Mouse (Mus musculus) heart, embryonic 11.5 days (tissue): ENCODE data around the gene Arl15. TPM values are rescaled to one million over a fixed set of nuclear protein-coding genes. Genes with fewer than 3 reads are reported as not detected.

Experiments
- ATAC-seq: fragments of 200-750 bp; cut with Nextera tagmentation; replicated peaks from 2 replicates; pipeline ENCODE4 v1.8.0; 2017; ENCODE audit warnings: moderate library complexity; ENCODE audit not compliant: insufficient number of reproducible peaks, low FRiP score, low TSS enrichment
- H3K27ac ChIP-seq: fragments of 300-500 bp; sonication (generic); 2 replicates; pipeline ENCODE4 v1.5.1; 2014; ENCODE audit warnings: mild to moderate bottlenecking, low read depth, low read length
- H3K27me3 ChIP-seq: fragments of 300-500 bp; sonication (generic); 2 replicates; pipeline ENCODE4 v1.6.1; 2014; ENCODE audit warnings: mild to moderate bottlenecking, low read length, mixed read lengths; ENCODE audit not compliant: control insufficient read depth, insufficient read depth
- H3K36me3 ChIP-seq: fragments of 300-500 bp; sonication (generic); 2 replicates; pipeline ENCODE4 v1.6.1; 2014; ENCODE audit warnings: mild to moderate bottlenecking, low read length, moderate library complexity, mixed read lengths; ENCODE audit not compliant: control insufficient read depth, insufficient read depth
- H3K4me1 ChIP-seq: fragments of 300-500 bp; sonication (generic); 2 replicates; pipeline ENCODE4 v1.6.1; 2014; ENCODE audit warnings: low read length; ENCODE audit not compliant: control insufficient read depth, insufficient read depth
- H3K4me2 ChIP-seq: fragments of 300-500 bp; sonication (generic); 2 replicates; pipeline ENCODE4 v1.6.1; 2014; ENCODE audit warnings: mild to moderate bottlenecking, moderate library complexity
- H3K4me3 ChIP-seq: fragments of 300-500 bp; sonication (generic); 2 replicates; pipeline ENCODE4 v1.5.1; 2014; ENCODE audit warnings: low read depth, low read length
- H3K9ac ChIP-seq: fragments of 300-500 bp; sonication (generic); 2 replicates; pipeline ENCODE4 v1.6.1; 2014; ENCODE audit warnings: mild to moderate bottlenecking, low read depth, low read length, moderate library complexity
- H3K9me3 ChIP-seq: fragments of 300-500 bp; sonication (generic); replicated peaks from 2 replicates; pipeline ENCODE4 v1.6.1; 2016; ENCODE audit warnings: low read length; ENCODE audit not compliant: control insufficient read depth
- WGBS: fragments of 180-500 bp; shearing (Covaris S2); extraction: QIAGEN DNeasy Blood & Tissue Kit; methylation state at CpG from one replicate; pipeline ENCODE4 v1.1.7; 2014; ENCODE audit not compliant: insufficient replicate concordance; 5-methylcytosine and 5-hydroxymethylcytosine counted together
- polyA plus RNA-seq: library from polyadenylated mRNA; unstranded; fragments of >200 nt; fragmentation: Nextera tagmentation; extraction: Ambion mirVana; gene quantifications from 2 replicates; pipeline ENCODE4 v1.2.1, GENCODE M21; 2014

The Arl15 gene
- polyA plus RNA-seq, 1 experiment from 2014 or later: 10.1 TPM

DNA sequence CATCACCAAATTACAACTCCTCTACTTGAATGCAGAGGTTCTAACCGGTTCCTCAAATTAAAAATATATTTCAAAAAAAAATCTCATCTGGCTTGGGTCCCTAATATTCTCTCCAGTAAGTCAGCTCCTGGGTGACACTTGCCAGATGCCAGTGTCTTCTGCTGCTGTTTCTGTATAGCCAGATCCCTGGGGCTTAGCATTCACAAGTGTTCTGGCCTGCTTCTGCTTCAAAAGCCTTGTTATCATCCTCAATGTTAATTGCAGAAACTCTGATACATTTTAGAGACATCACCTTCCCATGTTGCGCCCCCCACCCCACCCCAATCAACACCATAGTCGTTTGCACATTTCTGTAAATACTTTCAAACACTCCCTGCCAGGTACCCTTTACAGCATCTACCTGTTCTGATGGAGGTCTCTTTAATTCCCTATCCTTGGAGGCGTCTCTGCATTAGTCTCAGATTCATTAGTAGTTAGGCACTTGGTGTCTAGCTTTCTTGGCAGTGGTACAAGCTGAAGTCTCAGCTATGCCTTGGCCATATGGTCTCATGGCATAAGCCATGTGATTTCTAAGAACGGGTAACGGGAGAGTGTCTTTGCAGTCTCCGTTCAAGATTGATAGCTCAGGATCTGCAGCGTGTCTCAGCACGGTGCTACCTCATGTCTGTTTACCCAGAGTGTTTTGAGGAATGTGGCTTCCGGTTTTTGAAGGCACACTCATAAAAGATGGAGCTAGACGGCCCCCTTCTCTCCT lies 336.4 kb downstream of the Arl15 start:
- H3K27ac ChIP-seq: no peak overlapping the region
- 62% methylated on average over 11 of the region's 11 CpGs for WGBS
- no peaks in the 10 kb centered on the region for H3K36me3 ChIP-seq
- H3K4me2 ChIP-seq: no peak overlapping the region
- peaks cover 3% of the 10 kb centered on the region; the same call in 1 of the 2 replicates for H3K9me3 ChIP-seq
- H3K27me3 ChIP-seq: no peaks in the 10 kb centered on the region
- ATAC-seq: no peak
- peaks cover 13% of the 10 kb centered on the region for H3K4me1 ChIP-seq
- H3K9ac ChIP-seq: no peak overlapping the region
- H3K4me3 ChIP-seq: no peak overlapping the region

GRCm38 (mm10) chr13:114138921-114139320 lies 344.6 kb downstream of the Arl15 start:
- whole genome bisulfite sequencing: 81% methylated on average over 8 of the region's 8 CpGs

DNA sequence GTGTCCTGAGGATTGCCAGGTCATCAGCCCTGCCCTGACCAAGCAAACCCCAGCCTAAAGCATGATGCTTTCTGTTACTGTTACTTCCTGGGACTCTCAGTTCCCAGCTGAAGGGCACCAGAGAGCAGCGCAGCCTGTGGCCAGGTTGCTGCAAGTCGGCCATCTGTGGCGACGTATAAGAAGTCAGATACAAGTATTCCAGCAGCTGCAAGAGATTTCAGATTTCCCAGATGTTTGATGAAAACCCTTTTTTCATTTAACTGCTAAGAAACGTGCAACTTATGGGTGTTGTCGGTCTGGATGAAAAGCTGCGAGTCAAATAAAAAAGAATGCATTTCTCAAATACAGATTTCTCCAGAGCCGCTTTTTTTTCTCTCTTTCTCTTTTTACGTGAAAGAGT lies 345.3 kb downstream of the Arl15 start:
- H3K9ac ChIP-seq: no peak overlapping the region
- H3K36me3 ChIP-seq: no peaks in the 10 kb centered on the region
- H3K4me2 ChIP-seq: no peak overlapping the region
- no peaks in the 10 kb centered on the region for H3K9me3 ChIP-seq
- H3K27me3 ChIP-seq: no peaks in the 10 kb centered on the region
- 81% methylated on average over 9 of the region's 9 CpGs for WGBS
- ATAC-seq: no peak
- H3K4me1 ChIP-seq: no peaks in the 10 kb centered on the region
- no peak overlapping the region for H3K27ac ChIP-seq
- no peak overlapping the region for H3K4me3 ChIP-seq

More at GRCm38 (mm10) chr13:114138921-114139320, 344.6 kb downstream of the Arl15 start:
- Histone ChIP-seq H3K27ac (no peak overlapping the region), H3K27me3 (no peaks in the 10 kb centered on the region), H3K4me2 (no peak overlapping the region), H3K36me3 (no peaks in the 10 kb centered on the region), H3K9ac (no peak overlapping the region), H3K4me1 (no peaks in the 10 kb centered on the region), H3K4me3 (no peak overlapping the region), H3K9me3 (no peaks in the 10 kb centered on the region)
- no peak for ATAC-seq

- Histone ChIP-seq H3K27ac (no peak overlapping the region), H3K4me3 (no peak overlapping the region), H3K9ac (no peak overlapping the region), H3K9me3 (no peaks in the 10 kb centered on the region), H3K4me2 (no peak overlapping the region), H3K36me3 (no peaks in the 10 kb centered on the region), H3K4me1 (no peaks in the 10 kb centered on the region), H3K27me3 (no peaks in the 10 kb centered on the region)
- ATAC-seq: no peak
- 74% methylated on average over 8 of the region's 8 CpGs for WGBS
Measured at GRCm38 (mm10) chr13:114142826-114143225, 348.5 kb downstream of the Arl15 start.

DNA sequence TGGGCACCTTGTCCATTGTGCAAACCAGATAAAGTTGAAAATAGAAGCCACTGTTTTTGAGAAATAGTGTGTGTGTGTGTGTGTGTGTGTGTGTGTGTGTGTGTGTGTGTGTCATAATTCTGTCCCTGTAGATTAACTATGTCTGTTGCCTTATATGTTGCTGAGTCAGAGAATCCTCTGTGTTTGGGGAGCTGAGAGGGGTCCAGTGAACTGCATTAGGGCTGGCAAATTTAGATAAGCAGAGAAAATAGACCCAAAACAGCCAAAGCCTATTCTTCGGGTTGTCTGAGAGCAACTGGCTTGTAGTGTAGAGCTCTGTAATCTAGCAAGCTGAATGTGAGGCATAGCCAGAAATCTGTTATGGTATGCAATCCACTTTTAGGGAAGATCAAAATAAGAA lies 348.9 kb downstream of the Arl15 start:
- H3K9me3 ChIP-seq: no peaks in the 10 kb centered on the region
- no peak for ATAC-seq
- no peaks in the 10 kb centered on the region for H3K27me3 ChIP-seq
- no peak overlapping the region for H3K9ac ChIP-seq
- no peak overlapping the region for H3K4me3 ChIP-seq
- no peaks in the 10 kb centered on the region for H3K4me1 ChIP-seq
- no peak overlapping the region for H3K27ac ChIP-seq
- WGBS: 73% methylated on average over 1 of the region's 1 CpGs
- no peaks in the 10 kb centered on the region for H3K36me3 ChIP-seq
- H3K4me2 ChIP-seq: no peak overlapping the region

- H3K27ac ChIP-seq: no peak overlapping the region
- H3K27me3 ChIP-seq: no peaks in the 10 kb centered on the region
- no peak overlapping the region for H3K4me2 ChIP-seq
- no peaks in the 10 kb centered on the region for H3K4me1 ChIP-seq
- no peak overlapping the region for H3K9ac ChIP-seq
- no peaks in the 10 kb centered on the region for H3K36me3 ChIP-seq
- no peaks in the 10 kb centered on the region for H3K9me3 ChIP-seq
- ATAC-seq: no peak
- no peak overlapping the region for H3K4me3 ChIP-seq
- 71% methylated on average over 15 of the region's 15 CpGs for WGBS
Measured at GRCm38 (mm10) chr13:114144052-114145046, 350.0 kb downstream of the Arl15 start.

GRCm38 (mm10) chr13:114145249-114145648 lies 350.9 kb downstream of the Arl15 start:
- WGBS: 88% methylated on average over 8 of the region's 8 CpGs
- no peak overlapping the region for H3K27ac ChIP-seq
- H3K4me2 ChIP-seq: no peak overlapping the region

GRCm38 (mm10) chr13:114150856-114151697 lies 356.8 kb downstream of the Arl15 start:
- H3K27ac ChIP-seq: no peak overlapping the region
- ATAC-seq: no peak

More at GRCm38 (mm10) chr13:114145249-114145648, 350.9 kb downstream of the Arl15 start:
- ATAC-seq: no peak
- Histone ChIP-seq H3K4me3 (no peak overlapping the region), H3K27me3 (no peaks in the 10 kb centered on the region), H3K36me3 (no peaks in the 10 kb centered on the region), H3K9me3 (no peaks in the 10 kb centered on the region), H3K4me1 (no peaks in the 10 kb centered on the region), H3K9ac (no peak overlapping the region)

More at GRCm38 (mm10) chr13:114150856-114151697, 356.8 kb downstream of the Arl15 start:
- Histone ChIP-seq H3K4me3 (no peak overlapping the region), H3K36me3 (no peaks in the 10 kb centered on the region), H3K9ac (no peak overlapping the region), H3K27me3 (no peaks in the 10 kb centered on the region), H3K4me1 (no peaks in the 10 kb centered on the region), H3K4me2 (no peak overlapping the region), H3K9me3 (no peaks in the 10 kb centered on the region)
- WGBS: 83% methylated on average over 16 of the region's 16 CpGs
